Mouse (Mus musculus): Measurements from ENCODE around the gene Trmt10a. TPM values are rescaled to one million over a fixed set of nuclear protein-coding genes. Genes with fewer than 3 reads are reported as not detected.

Trmt10a gene
- polyA plus RNA-seq, 1 experiment: 0.24 TPM

DNA sequence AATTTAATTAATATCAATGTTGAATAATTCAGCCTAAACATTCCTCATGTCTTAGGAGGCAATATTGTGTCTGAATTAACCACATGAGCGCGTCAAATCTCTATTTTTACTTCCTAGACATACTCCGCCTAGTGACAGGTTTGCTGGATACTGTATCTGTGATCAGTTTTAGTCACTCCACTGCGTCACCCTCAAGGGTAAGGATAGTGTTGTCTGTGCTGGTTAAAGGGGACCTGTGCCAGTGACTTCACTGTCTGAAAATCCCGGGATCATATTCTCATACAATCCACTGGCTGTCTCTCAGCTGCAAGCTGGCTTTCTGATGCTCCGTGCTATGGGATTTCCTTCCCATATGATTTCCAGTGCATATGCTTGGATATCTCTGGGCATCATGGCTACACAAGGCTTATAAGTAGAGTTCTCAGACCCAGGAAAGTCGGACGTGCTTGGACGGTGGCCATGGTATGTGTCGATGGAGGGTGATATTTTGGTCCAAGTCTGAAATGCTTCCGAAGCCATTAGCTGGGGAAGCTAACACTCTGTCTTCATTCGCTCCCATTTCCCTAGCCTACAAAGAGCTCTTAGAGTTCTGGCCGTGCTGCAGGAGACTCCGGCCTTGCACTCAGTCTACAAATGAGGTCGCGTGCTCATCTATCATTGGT is 23.7 kb upstream of the Trmt10a start:
- no peak for TF ChIP-seq CTCF (IDR thresholded peaks at IDR 0.05; ENCODE audit: extremely low read depth, insufficient read length, insufficient replicate concordance, low read depth, low read length)
- TF ChIP-seq POLR2A (IDR thresholded peaks at IDR 0.05; ENCODE audit: low read depth, low read length): no peak
- Histone ChIP-seq H3K27ac (ENCODE audit: insufficient read depth, low read depth, low read length) (peak overlapping the region; percentile 67; the same call in 1 of the 2 replicates), H3K27me3 (ENCODE audit: control insufficient read depth, insufficient read depth, low read length) (no peaks in the 10 kb centered on the region), H3K4me3 (ENCODE audit: low read depth, low read length) (no peak overlapping the region), H3K4me1 (ENCODE audit: control insufficient read depth, insufficient read depth, insufficient read length, low read length) (peaks cover 23% of the 10 kb centered on the region), H3K36me3 (ENCODE audit: control insufficient read depth, insufficient read depth, low read length) (peaks cover 73% of the 10 kb centered on the region)
- WGBS: 92% methylated on average over 16 of the region's 16 CpGs

DNA sequence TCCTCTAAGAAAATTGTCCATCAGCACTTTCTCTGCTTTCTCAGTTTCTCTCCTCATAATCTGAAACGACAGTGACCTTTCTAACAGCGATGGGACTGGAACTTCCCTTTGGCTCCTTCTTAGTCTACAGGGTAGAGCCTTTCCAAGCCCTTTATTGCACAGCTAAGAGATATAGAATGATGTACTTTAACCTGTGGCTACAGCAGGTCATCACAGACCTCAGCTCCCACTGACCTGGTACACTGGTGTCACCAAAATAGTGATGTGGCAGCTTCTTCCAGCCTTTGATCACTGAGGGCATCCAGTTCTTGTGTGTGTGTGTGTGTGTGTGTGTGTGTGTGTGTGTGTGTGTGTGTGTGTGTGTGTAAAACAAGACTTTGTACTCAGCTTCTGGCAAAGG is 21.8 kb upstream of the Trmt10a start:
- peak overlapping the region; percentile 78; the same call in 1 of the 2 replicates for H3K27ac ChIP-seq (ENCODE audit: insufficient read depth, low read depth, low read length)

DNA sequence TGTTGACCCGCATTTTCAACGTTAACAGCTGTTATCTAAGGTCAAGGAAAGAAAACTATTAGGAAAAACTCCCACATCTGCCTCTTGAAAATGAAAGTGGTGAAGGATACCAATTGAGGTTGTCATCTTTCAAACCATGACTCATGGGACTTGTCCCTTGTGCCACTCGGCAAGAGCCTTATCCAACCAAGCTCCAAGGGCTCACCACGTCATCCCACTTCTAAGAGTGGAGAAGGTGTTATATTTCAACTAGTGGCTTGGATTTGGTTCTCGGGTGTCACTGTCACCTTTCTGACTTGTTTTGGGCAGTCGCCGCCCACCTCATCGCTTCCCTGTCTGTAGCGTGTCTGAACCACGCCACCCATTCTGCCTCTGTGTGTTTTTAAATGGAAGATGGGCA is 19.4 kb upstream of the Trmt10a start:
- Histone ChIP-seq H3K27ac (ENCODE audit: insufficient read depth, low read depth, low read length) (no peak overlapping the region; the same call in 1 of the 2 replicates), H3K27me3 (ENCODE audit: control insufficient read depth, insufficient read depth, low read length) (no peaks in the 10 kb centered on the region), H3K4me3 (ENCODE audit: low read depth, low read length) (0 out of 2 replicates have a peak overlapping the region, but pooled peaks have one; percentile 5), H3K36me3 (ENCODE audit: control insufficient read depth, insufficient read depth, low read length) (peaks cover 65% of the 10 kb centered on the region), H3K4me1 (ENCODE audit: control insufficient read depth, insufficient read depth, insufficient read length, low read length) (peaks cover 25% of the 10 kb centered on the region)
- 76% methylated on average over 10 of the region's 10 CpGs for WGBS
- TF ChIP-seq CTCF (IDR thresholded peaks at IDR 0.05; ENCODE audit: extremely low read depth, insufficient read length, insufficient replicate concordance, low read depth, low read length): no peak
- no peak for TF ChIP-seq POLR2A (IDR thresholded peaks at IDR 0.05; ENCODE audit: low read depth, low read length)

More for the DNA sequence above, 21.8 kb upstream of the Trmt10a start:
- WGBS: 40% methylated on average over 2 of the region's 2 CpGs
- peaks cover 27% of the 10 kb centered on the region for H3K4me1 ChIP-seq (ENCODE audit: control insufficient read depth, insufficient read depth, insufficient read length, low read length)
- TF ChIP-seq POLR2A (IDR thresholded peaks at IDR 0.05; ENCODE audit: low read depth, low read length): no peak
- no peak for TF ChIP-seq CTCF (IDR thresholded peaks at IDR 0.05; ENCODE audit: extremely low read depth, insufficient read length, insufficient replicate concordance, low read depth, low read length)
- peaks cover 69% of the 10 kb centered on the region for H3K36me3 ChIP-seq (ENCODE audit: control insufficient read depth, insufficient read depth, low read length)
- H3K27me3 ChIP-seq (ENCODE audit: control insufficient read depth, insufficient read depth, low read length): no peaks in the 10 kb centered on the region
- H3K4me3 ChIP-seq (ENCODE audit: low read depth, low read length): no peak overlapping the region

DNA sequence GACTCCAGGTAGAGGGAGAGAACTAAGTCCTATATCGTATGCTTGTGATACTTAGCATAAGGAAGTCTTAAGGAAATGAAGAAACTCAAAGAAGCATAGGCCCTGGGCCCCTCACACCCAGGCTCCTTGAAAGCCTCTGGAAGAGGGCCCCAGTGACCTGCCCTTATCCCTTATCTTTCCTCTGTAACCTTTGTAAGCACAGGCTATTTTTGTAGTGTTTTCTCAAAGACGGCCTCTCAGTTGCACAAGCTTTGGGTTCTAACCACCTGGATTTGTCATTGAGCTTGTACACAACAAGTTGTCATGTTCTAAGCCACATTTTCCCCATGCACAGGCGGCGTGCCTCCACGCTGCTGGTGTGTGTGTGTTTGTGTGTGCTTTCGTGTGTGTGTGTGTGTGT is 14.1 kb upstream of the Trmt10a start:
- WGBS: 50% methylated on average over 6 of the region's 6 CpGs
- Histone ChIP-seq H3K27ac (ENCODE audit: insufficient read depth, low read depth, low read length) (peak overlapping the region; percentile 82), H3K36me3 (ENCODE audit: control insufficient read depth, insufficient read depth, low read length) (peaks cover 30% of the 10 kb centered on the region), H3K27me3 (ENCODE audit: control insufficient read depth, insufficient read depth, low read length) (no peaks in the 10 kb centered on the region), H3K4me3 (ENCODE audit: low read depth, low read length) (peak overlapping the region; percentile 78), H3K4me1 (ENCODE audit: control insufficient read depth, insufficient read depth, insufficient read length, low read length) (peaks cover 14% of the 10 kb centered on the region; the same call in 1 of the 2 replicates)
- TF ChIP-seq CTCF (IDR thresholded peaks at IDR 0.05; ENCODE audit: extremely low read depth, insufficient read length, insufficient replicate concordance, low read depth, low read length): no peak
- no peak for TF ChIP-seq POLR2A (IDR thresholded peaks at IDR 0.05; ENCODE audit: low read depth, low read length)

DNA sequence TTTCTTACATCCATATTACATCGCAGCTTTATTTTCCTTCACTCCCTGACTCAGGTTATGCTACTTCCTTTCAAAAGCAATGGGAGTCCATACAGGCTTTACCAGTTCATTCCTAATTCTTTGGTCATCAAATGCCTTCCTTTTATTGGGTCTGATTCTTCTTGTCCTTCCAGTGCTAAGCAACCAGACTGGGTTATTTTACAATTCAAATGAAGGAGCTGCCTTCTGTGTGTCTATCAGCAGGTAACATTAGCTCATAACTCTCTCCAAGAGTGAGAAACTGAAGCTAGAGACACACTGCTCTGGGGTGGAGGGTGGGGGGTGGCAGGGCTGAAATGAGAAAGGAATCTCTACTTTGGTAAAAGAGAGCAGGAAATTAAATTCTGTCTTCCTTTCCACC is 12.6 kb upstream of the Trmt10a start:
- TF ChIP-seq POLR2A (IDR thresholded peaks at IDR 0.05; ENCODE audit: low read depth, low read length): no peak
- no peak for TF ChIP-seq CTCF (IDR thresholded peaks at IDR 0.05; ENCODE audit: extremely low read depth, insufficient read length, insufficient replicate concordance, low read depth, low read length)
- 34% methylated on average over 1 of the region's 1 CpGs for WGBS
- Histone ChIP-seq H3K36me3 (ENCODE audit: control insufficient read depth, insufficient read depth, low read length) (peaks cover 16% of the 10 kb centered on the region; the same call in 1 of the 2 replicates), H3K4me3 (ENCODE audit: low read depth, low read length) (peak overlapping the region; percentile 55; the same call in 1 of the 2 replicates), H3K27me3 (ENCODE audit: control insufficient read depth, insufficient read depth, low read length) (no peaks in the 10 kb centered on the region), H3K27ac (ENCODE audit: insufficient read depth, low read depth, low read length) (peak overlapping the region; percentile 95), H3K4me1 (ENCODE audit: control insufficient read depth, insufficient read depth, insufficient read length, low read length) (peaks cover 11% of the 10 kb centered on the region; the same call in 1 of the 2 replicates)

DNA sequence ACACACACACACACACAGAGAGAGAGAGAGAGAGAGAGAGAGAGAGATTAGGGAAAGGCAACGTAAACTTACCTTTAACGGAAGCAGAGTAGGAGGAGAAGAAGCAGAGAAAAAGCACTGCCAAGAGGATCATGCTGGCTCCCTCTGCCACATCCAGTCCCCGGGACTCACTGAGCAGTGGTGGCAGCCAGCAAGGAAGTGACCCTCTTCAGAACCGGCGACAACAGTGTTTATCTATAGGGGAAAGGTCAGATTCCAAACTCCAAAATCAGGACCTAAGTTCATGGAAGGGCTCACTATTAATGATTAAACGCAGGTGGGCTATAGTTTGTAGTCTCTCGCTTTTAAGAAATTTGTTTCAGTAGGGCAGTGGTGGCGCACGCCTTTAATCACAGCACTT is 12.1 kb upstream of the Trmt10a start:
- peaks cover 15% of the 10 kb centered on the region; the same call in 1 of the 2 replicates for H3K36me3 ChIP-seq (ENCODE audit: control insufficient read depth, insufficient read depth, low read length)
- WGBS: 23% methylated on average over 9 of the region's 9 CpGs
- TF ChIP-seq CTCF (IDR thresholded peaks at IDR 0.05; ENCODE audit: extremely low read depth, insufficient read length, insufficient replicate concordance, low read depth, low read length): no peak
- TF ChIP-seq POLR2A (IDR thresholded peaks at IDR 0.05; ENCODE audit: low read depth, low read length): peak; percentile 96
- H3K4me3 ChIP-seq (ENCODE audit: low read depth, low read length): peak overlapping the region; percentile 55
- H3K27me3 ChIP-seq (ENCODE audit: control insufficient read depth, insufficient read depth, low read length): no peaks in the 10 kb centered on the region
- H3K4me1 ChIP-seq (ENCODE audit: control insufficient read depth, insufficient read depth, insufficient read length, low read length): peaks cover 14% of the 10 kb centered on the region; the same call in 1 of the 2 replicates
- H3K27ac ChIP-seq (ENCODE audit: insufficient read depth, low read depth, low read length): peak overlapping the region; percentile 95

DNA sequence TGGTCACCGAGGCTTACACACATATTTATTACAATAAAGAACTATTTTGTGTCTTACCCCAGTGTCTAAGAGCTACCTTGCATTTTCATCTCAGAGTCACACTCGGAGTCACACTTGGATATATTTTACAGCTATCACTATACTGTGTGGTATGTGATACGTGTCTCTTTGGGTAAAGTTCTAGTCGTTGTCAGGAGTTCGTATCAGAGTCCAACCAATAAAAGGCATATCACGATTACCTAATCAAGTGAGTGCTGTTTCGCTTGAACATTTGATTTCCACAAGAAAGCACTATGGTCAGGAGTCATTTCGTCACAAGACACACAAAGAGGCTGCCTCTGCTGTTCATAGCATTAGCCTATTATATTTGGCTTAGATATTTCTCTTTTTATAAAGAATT is 9.8 kb upstream of the Trmt10a start:
- TF ChIP-seq CTCF (IDR thresholded peaks at IDR 0.05; ENCODE audit: extremely low read depth, insufficient read length, insufficient replicate concordance, low read depth, low read length) (no peak), POLR2A (IDR thresholded peaks at IDR 0.05; ENCODE audit: low read depth, low read length) (no peak)
- WGBS: 30% methylated on average over 8 of the region's 8 CpGs
- peaks cover 12% of the 10 kb centered on the region; the same call in 1 of the 2 replicates for H3K4me1 ChIP-seq (ENCODE audit: control insufficient read depth, insufficient read depth, insufficient read length, low read length)
- no peaks in the 10 kb centered on the region for H3K27me3 ChIP-seq (ENCODE audit: control insufficient read depth, insufficient read depth, low read length)
- H3K36me3 ChIP-seq (ENCODE audit: control insufficient read depth, insufficient read depth, low read length): peaks cover 4% of the 10 kb centered on the region; the same call in 1 of the 2 replicates
- H3K27ac ChIP-seq (ENCODE audit: insufficient read depth, low read depth, low read length): peak overlapping the region; percentile 99
- H3K4me3 ChIP-seq (ENCODE audit: low read depth, low read length): no peak overlapping the region; the same call in 1 of the 2 replicates

Data from small intestine, adult 2 months (tissue).